Mouse (Mus musculus): ENCODE data around the gene Zfp704. TPM values are rescaled to one million over a fixed set of nuclear protein-coding genes. Genes with fewer than 3 reads are reported as not detected.

Zfp704 gene
- polyA plus RNA-seq, 1 experiment, result 5.9 TPM

DNA sequence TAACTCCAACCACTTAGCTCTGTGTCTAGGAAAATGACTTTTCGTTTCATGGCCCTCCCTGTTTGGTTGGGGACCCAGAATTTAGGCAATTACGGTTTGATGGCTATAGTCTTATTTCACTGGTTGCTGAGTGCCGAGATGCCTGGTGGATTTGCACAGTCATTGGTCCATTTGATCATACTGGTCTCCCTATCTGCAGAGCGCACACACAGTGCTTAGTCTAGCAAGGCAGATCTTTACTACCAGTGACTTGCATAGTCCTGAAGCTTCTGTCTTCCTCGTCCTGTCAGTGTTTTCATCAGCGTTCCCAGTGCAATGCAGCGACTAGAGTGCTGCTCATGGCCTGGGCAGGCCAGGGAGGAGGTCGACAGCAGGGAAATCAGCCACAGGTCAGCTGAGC lies 4.1 kb upstream of the Zfp704 start:
- H3K4me3 ChIP-seq (replicated peaks), result peak overlapping the region; percentile 5
- no peak for TF ChIP-seq GATA1 (IDR thresholded peaks at IDR 0.05; ENCODE audit: borderline replicate concordance, low read length)
- no peak for TF ChIP-seq FLI1 (IDR thresholded peaks at IDR 0.05; ENCODE audit: low read length)
- peaks cover 58% of the 10 kb centered on the region for H3K27me3 ChIP-seq (replicated peaks)
- H3K4me1 ChIP-seq, result peaks cover 34% of the 10 kb centered on the region
- H3K9me3 ChIP-seq, result no peaks in the 10 kb centered on the region
- H3K36me3 ChIP-seq (replicated peaks; ENCODE audit: low read length), result no peaks in the 10 kb centered on the region

DNA sequence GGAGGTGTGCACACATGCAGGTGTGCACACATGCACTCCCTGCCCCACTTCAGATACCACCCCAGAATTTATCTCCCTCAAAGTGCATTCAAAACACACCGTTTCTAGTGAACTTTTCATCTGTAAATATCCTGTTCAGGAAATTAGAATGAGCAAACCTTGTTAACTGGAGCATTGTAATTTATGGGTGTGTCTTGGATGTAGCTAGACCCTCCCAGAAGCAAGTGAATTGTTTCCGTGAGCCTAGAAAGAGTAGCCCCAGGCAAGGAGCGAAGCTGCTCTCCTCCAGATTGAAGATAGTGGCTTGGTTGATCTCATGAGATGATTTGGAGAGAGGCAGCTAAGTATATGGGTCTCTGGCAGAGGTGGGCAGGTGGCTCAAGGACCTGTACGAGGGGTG lies 1.3 kb upstream of the Zfp704 start:
- H3K27me3 ChIP-seq (replicated peaks), result peaks cover 60% of the 10 kb centered on the region
- TF ChIP-seq GATA1 (IDR thresholded peaks at IDR 0.05; ENCODE audit: borderline replicate concordance, low read length) (no peak), FLI1 (IDR thresholded peaks at IDR 0.05; ENCODE audit: low read length) (no peak)
- peaks cover 50% of the 10 kb centered on the region for H3K4me1 ChIP-seq
- H3K9me3 ChIP-seq, result no peaks in the 10 kb centered on the region
- H3K4me3 ChIP-seq (replicated peaks), result no peak overlapping the region
- H3K36me3 ChIP-seq (replicated peaks; ENCODE audit: low read length), result no peaks in the 10 kb centered on the region

DNA sequence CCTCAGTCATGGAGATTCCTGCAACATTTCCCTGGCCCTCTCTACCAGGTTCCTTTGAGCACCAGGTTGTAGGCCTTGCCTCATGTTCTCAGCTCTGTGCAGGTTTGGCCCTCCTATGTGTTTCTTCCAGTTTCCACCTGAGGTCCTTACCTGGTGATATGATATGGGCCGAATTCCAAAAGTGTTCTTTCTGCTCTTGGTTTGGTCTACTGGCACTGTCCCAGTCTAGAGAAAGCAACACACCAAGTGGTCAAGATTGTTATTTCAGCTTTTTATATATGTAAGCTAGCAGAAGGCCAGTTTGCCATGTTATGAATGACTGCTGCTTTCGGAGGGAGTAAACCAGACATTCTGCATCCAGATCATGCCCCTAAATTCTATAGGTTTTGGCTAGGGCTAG lies 541 bp upstream of the Zfp704 start:
- H3K4me3 ChIP-seq (replicated peaks), result peak overlapping the region; percentile 99

DNA sequence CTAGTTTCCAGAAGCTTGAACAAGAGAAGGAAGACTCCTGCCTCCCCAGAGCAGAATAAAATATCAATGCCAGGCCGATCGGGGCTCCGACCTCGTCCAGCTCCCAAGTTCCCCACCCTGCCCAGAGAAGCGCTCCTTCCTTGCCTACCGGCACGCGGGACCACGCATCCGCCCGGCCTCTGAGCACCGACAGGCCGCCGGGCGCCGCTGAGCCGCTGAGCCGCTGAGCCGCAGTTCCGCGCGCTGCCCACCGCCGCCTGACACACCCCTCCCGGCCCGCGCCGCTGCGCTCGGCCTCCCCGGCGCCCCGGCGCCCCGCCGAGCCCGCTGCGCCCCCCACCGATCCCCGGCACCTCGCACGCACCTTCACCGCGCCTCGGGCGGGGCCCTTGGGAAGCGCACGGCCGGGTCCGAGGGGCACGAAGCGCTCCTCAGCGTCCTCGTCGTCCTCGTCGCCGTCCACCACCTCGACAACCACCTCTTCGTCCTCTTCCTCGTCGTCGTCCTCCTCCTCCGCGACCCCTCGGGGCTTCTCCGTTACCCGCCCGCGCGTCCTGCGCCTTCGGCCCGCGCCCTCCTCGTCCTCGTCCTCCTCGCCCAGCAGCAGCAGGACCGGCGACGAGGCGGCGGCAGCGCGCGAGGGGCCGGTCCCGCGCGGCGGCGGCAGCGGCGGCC lies 842 bp downstream of the Zfp704 start:
- Histone ChIP-seq H3K36me3 (replicated peaks; ENCODE audit: low read length) (no peaks in the 10 kb centered on the region), H3K4me3 (replicated peaks) (peak overlapping the region; percentile 99), H3K9me3 (no peaks in the 10 kb centered on the region), H3K27me3 (replicated peaks) (peaks cover 63% of the 10 kb centered on the region), H3K4me1 (peaks cover 47% of the 10 kb centered on the region)
- no peak for TF ChIP-seq FLI1 (IDR thresholded peaks at IDR 0.05; ENCODE audit: low read length)
- TF ChIP-seq GATA1 (IDR thresholded peaks at IDR 0.05; ENCODE audit: borderline replicate concordance, low read length), result no peak

More for the DNA sequence above, 541 bp upstream of the Zfp704 start:
- no peak for TF ChIP-seq FLI1 (IDR thresholded peaks at IDR 0.05; ENCODE audit: low read length)
- TF ChIP-seq GATA1 (IDR thresholded peaks at IDR 0.05; ENCODE audit: borderline replicate concordance, low read length), result no peak
- Histone ChIP-seq H3K36me3 (replicated peaks; ENCODE audit: low read length) (no peaks in the 10 kb centered on the region), H3K9me3 (no peaks in the 10 kb centered on the region), H3K27me3 (replicated peaks) (peaks cover 61% of the 10 kb centered on the region), H3K4me1 (peaks cover 52% of the 10 kb centered on the region)

DNA sequence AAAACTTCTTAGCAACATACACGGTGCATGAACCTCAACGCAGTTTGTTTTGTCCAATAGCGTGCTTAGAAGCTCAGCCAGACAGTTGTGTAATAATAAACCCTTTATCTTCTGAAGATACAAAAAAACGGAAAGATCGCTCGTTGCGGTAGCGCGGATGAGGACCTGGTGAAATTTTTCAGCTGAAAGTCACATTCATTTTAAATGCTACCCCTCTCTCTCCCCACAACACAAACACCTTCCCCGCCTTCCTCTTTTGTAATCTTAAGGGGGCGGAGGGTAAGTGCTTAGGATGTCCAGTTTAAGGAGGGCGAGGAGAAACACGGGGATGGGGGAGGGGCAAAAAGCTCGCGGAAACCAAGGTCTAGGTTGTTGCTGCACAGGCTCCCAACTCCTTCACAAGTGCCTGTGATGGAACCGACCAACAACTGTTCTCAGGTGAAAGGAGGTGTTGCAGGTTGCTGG lies 1.4 kb downstream of the Zfp704 start:
- Histone ChIP-seq H3K4me3 (replicated peaks) (peak overlapping the region; percentile 99), H3K4me1 (peaks cover 42% of the 10 kb centered on the region), H3K36me3 (replicated peaks; ENCODE audit: low read length) (no peaks in the 10 kb centered on the region), H3K9me3 (no peaks in the 10 kb centered on the region), H3K27me3 (replicated peaks) (peaks cover 59% of the 10 kb centered on the region)
- no peak for TF ChIP-seq GATA1 (IDR thresholded peaks at IDR 0.05; ENCODE audit: borderline replicate concordance, low read length)
- TF ChIP-seq FLI1 (IDR thresholded peaks at IDR 0.05; ENCODE audit: low read length), result no peak

DNA sequence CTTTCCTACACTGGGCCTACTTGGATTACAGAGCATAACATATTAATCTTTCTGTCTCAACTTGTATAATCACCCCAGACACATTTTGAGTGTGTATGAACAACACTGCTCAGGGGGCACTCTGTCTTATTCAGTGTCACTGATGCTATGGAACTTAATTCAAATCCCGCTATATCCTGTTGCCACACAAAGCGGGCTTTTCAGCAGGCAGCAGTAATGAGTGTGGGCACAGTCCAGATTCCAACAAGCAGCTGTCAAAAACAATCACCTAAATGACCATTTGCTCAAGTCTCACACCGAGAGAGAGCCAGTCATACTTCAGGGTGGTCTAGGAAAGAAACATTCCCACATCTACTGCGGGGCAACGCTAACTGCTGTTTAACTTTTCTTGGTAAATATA lies 2.2 kb downstream of the Zfp704 start:
- H3K9me3 ChIP-seq, result no peaks in the 10 kb centered on the region
- H3K4me3 ChIP-seq (replicated peaks), result peak overlapping the region; percentile 26
- H3K36me3 ChIP-seq (replicated peaks; ENCODE audit: low read length), result no peaks in the 10 kb centered on the region
- TF ChIP-seq FLI1 (IDR thresholded peaks at IDR 0.05; ENCODE audit: low read length) (no peak), GATA1 (IDR thresholded peaks at IDR 0.05; ENCODE audit: borderline replicate concordance, low read length) (no peak)
- H3K4me1 ChIP-seq, result peaks cover 42% of the 10 kb centered on the region
- H3K27me3 ChIP-seq (replicated peaks), result peaks cover 55% of the 10 kb centered on the region

DNA sequence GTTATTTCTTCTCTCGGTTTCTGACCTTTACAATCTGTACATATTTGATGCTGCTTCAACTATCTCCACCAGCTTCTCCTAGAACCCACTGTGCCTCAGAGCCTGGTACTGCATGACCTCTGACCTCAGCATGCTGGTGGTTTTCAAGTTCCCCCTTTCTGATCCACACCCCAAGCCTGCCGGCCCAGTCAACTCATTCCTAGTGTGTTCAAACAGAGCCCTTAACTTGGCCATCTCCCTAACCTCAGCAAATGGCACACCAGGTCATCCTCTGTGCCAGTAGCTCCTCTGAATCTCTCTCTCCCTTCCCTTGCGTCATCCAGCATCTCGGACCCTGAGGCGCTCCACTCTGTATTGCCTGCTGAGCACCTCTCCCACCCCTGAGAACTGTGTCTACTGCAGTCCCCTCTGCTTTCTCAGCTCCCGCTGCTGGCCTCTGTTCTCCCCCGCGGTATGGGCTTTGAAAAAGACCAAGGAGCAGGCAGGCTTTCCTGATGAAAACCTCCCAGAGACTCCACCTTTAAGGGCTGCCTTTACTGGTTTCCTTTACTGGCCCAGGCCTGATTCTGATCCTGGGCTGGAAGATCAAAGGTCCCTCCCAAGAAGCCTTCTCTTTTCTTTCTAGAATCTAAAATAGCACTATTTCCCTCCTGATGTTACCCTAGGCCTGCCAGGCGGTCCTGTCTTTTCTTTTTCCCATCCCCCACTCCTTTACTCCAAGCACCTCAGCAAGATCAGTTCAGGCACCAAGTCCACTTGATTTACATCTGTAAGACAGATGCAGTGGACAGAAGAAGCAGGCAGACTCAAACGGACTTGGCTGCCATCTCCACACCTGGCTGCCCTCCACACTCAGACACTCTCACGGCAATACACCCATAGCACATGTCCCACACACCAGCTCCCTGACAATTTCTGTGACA lies 3.8 kb downstream of the Zfp704 start:
- H3K9me3 ChIP-seq, result no peaks in the 10 kb centered on the region
- peaks cover 45% of the 10 kb centered on the region for H3K4me1 ChIP-seq
- TF ChIP-seq FLI1 (IDR thresholded peaks at IDR 0.05; ENCODE audit: low read length) (no peak), GATA1 (IDR thresholded peaks at IDR 0.05; ENCODE audit: borderline replicate concordance, low read length) (no peak)
- peak overlapping the region; percentile 44 for H3K4me3 ChIP-seq (replicated peaks)
- no peaks in the 10 kb centered on the region for H3K36me3 ChIP-seq (replicated peaks; ENCODE audit: low read length)
- H3K27me3 ChIP-seq (replicated peaks), result peaks cover 38% of the 10 kb centered on the region

DNA sequence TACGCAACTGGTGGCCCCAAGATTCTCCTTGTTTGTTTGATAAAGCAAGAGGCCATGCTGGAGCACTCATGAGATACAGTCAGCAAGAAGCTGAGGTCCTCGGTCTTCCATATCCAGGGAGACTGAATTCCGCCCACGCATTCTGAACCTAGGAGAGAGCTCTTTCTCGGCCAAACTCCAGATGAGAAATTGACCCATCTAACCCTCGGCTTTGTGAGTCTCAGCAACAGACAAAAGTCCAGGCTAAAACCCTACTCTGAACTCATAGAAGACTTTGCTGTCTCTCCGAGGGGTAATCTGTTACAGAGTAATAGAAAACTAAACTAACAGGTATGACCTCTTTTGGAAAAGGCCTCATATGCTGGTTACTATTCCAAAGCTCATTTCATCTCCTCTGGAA lies 4.9 kb downstream of the Zfp704 start:
- Histone ChIP-seq H3K4me1 (peaks cover 48% of the 10 kb centered on the region), H3K27me3 (replicated peaks) (peaks cover 27% of the 10 kb centered on the region), H3K4me3 (replicated peaks) (no peak overlapping the region), H3K9me3 (no peaks in the 10 kb centered on the region), H3K36me3 (replicated peaks; ENCODE audit: low read length) (no peaks in the 10 kb centered on the region)
- TF ChIP-seq FLI1 (IDR thresholded peaks at IDR 0.05; ENCODE audit: low read length) (no peak), GATA1 (IDR thresholded peaks at IDR 0.05; ENCODE audit: borderline replicate concordance, low read length) (no peak)

DNA sequence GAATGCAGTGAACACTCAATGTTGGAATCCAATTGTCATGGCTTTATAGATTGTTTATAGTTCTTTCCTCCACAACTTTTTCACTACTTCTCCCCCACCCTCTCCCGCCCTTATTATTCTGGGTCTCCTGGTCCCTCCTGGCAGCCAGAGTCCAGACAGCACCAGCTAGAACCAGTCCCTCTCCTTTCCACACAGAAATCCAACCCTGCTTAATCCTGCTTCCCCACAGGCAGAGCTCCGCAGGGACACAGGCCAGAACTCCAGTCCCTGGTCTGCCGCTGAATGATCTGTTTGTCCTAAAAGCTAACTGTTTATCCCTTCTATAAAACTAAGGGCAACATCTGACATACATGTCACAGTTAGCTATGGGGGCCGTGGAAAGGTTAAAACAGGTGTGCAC lies 6.0 kb downstream of the Zfp704 start:
- Histone ChIP-seq H3K4me3 (replicated peaks) (no peak overlapping the region), H3K36me3 (replicated peaks; ENCODE audit: low read length) (peaks cover 2% of the 10 kb centered on the region), H3K4me1 (peaks cover 52% of the 10 kb centered on the region), H3K9me3 (no peaks in the 10 kb centered on the region), H3K27me3 (replicated peaks) (peaks cover 22% of the 10 kb centered on the region)
- TF ChIP-seq FLI1 (IDR thresholded peaks at IDR 0.05; ENCODE audit: low read length), result no peak
- TF ChIP-seq GATA1 (IDR thresholded peaks at IDR 0.05; ENCODE audit: borderline replicate concordance, low read length), result no peak

DNA sequence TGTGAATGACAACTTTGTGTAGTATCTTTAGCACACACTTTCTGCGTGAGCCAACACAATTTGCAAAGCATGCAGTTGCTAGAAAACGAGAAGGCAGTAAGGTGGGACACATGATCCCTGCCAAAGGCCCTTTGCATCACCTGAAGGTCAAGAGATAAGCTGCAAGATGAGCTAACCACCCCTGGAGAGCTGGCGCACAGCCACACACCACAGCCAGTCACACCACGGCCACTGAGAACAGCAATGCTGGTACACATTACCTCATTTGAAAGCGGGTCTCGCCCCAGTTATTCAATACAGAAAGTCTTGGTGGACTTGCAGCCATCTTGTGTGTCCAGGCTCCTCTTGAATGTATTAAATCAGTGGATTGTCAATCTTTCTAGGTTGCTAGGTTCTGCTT lies 9.3 kb downstream of the Zfp704 start:
- Histone ChIP-seq H3K4me1 (peaks cover 40% of the 10 kb centered on the region), H3K4me3 (replicated peaks) (no peak overlapping the region), H3K36me3 (replicated peaks; ENCODE audit: low read length) (peaks cover 2% of the 10 kb centered on the region), H3K9me3 (no peaks in the 10 kb centered on the region), H3K27me3 (replicated peaks) (peaks cover 7% of the 10 kb centered on the region)
- TF ChIP-seq GATA1 (IDR thresholded peaks at IDR 0.05; ENCODE audit: borderline replicate concordance, low read length) (no peak), FLI1 (IDR thresholded peaks at IDR 0.05; ENCODE audit: low read length) (no peak)

Measured in megakaryocyte, embryonic 14.5 days (primary cell).